Mouse (Mus musculus) urinary bladder, adult 2 months (tissue): Measurements from ENCODE around the gene Doc2g. TPM values are rescaled to one million over a fixed set of nuclear protein-coding genes. Genes with fewer than 3 reads are reported as not detected.
"Not testable (repeated sequence)": the region's sequence is repeated elsewhere in the genome, so short reads cannot be mapped to it uniquely, and the experiment has no call there.

ENCODE experiments used
- DNase-seq: peaks from one replicate; pipeline ENCODE4 v3.0.0; 2022; ENCODE audit warnings: low spot score
- polyA plus RNA-seq: library from polyadenylated mRNA; depleted of rRNA; stranded (reverse); fragments of >200 nt; gene quantifications from 2 replicates; pipeline ENCODE4 v1.2.3, GENCODE M21; 2012

The Doc2g gene
- polyA plus RNA-seq, 1 experiment = 9.9 TPM

GRCm38 (mm10) chr19:4017921-4018587, 14.9 kb downstream of the Doc2g start:
- no peak for DNase-seq

- DNase-seq = no peak
These were observed 15.8 kb downstream of the Doc2g start for GRCm38 (mm10) chr19:4018743-4019583.

GRCm38 (mm10) chr19:4023185-4023584, 20.1 kb downstream of the Doc2g start:
- no peak for DNase-seq

- DNase-seq = no peak
These were observed 24.5 kb downstream of the Doc2g start for GRCm38 (mm10) chr19:4027576-4027975.

GRCm38 (mm10) chr19:4032668-4033067, 29.6 kb downstream of the Doc2g start:
- DNase-seq = no peak

- no peak for DNase-seq
These were observed 30.2 kb downstream of the Doc2g start for GRCm38 (mm10) chr19:4033298-4033697.

- no peak for DNase-seq
These were observed 30.6 kb downstream of the Doc2g start for GRCm38 (mm10) chr19:4033742-4034141.

GRCm38 (mm10) chr19:4036327-4037045, 33.4 kb downstream of the Doc2g start:
- no peak for DNase-seq

GRCm38 (mm10) chr19:4037154-4037787, 34.2 kb downstream of the Doc2g start:
- DNase-seq = not testable (repeated sequence)

- peak; percentile 80 for DNase-seq
These were observed 34.7 kb downstream of the Doc2g start, which contains the start of gene Gstp1 for GRCm38 (mm10) chr19:4037788-4038232. Gene Gstp1 (minus strand): TSS chr19:4037985.

- DNase-seq = not testable (repeated sequence)
These were observed 37.8 kb downstream of the Doc2g start for GRCm38 (mm10) chr19:4040941-4041340.

GRCm38 (mm10) chr19:4041500-4041899, 38.4 kb downstream of the Doc2g start:
- not testable (repeated sequence) for DNase-seq

- DNase-seq = no peak
These were observed 39.0 kb downstream of the Doc2g start for GRCm38 (mm10) chr19:4042124-4042523.

GRCm38 (mm10) chr19:4044109-4044508, 41.0 kb downstream of the Doc2g start:
- DNase-seq = not testable (repeated sequence)

- no peak for DNase-seq
These were observed 43.1 kb downstream of the Doc2g start, which contains the start of gene Gstp2 for GRCm38 (mm10) chr19:4045966-4046865. Gene Gstp2 (minus strand): TSS chr19:4046023.

- DNase-seq = no peak
These were observed 43.7 kb downstream of the Doc2g start for GRCm38 (mm10) chr19:4046866-4047254.

- no peak for DNase-seq
These were observed 44.7 kb downstream of the Doc2g start for GRCm38 (mm10) chr19:4047859-4048258.

- DNase-seq = not testable (repeated sequence)
These were observed 46.0 kb downstream of the Doc2g start for GRCm38 (mm10) chr19:4049069-4049468.

GRCm38 (mm10) chr19:4051016-4051415, 47.9 kb downstream of the Doc2g start:
- DNase-seq = no peak

- DNase-seq = no peak
These were observed 48.8 kb downstream of the Doc2g start for GRCm38 (mm10) chr19:4051741-4052515.
